Mouse (Mus musculus) stomach, embryonic 15.5 days (tissue): Measurements from ENCODE around the gene Gnb1l. TPM values are rescaled to one million over a fixed set of nuclear protein-coding genes. Genes with fewer than 3 reads are reported as not detected.

Source experiments
- ATAC-seq: fragments of 200-750 bp; cut with Nextera tagmentation; 2 replicates; pipeline ENCODE4 v1.8.0; 2017; ENCODE audit warnings: low read depth, moderate number of reproducible peaks, moderate TSS enrichment; ENCODE audit not compliant: insufficient read depth, low FRiP score
- H3K27ac ChIP-seq: fragments of 300-500 bp; sonication (generic); 2 replicates; pipeline ENCODE4 v1.5.1; 2015; ENCODE audit warnings: mild to moderate bottlenecking, inconsistent platforms
- H3K27me3 ChIP-seq: fragments of 300-500 bp; sonication (generic); replicated peaks from 2 replicates; pipeline ENCODE4 v1.6.1; 2015; ENCODE audit warnings: inconsistent platforms
- H3K36me3 ChIP-seq: fragments of 300-500 bp; sonication (generic); 2 replicates; pipeline ENCODE4 v1.6.1; 2015; ENCODE audit warnings: inconsistent platforms
- H3K4me1 ChIP-seq: fragments of 300-500 bp; sonication (generic); 2 replicates; pipeline ENCODE4 v1.6.1; 2015; ENCODE audit warnings: inconsistent platforms
- H3K4me2 ChIP-seq: fragments of 300-500 bp; sonication (generic); 2 replicates; pipeline ENCODE4 v1.6.1; 2015; ENCODE audit warnings: mild to moderate bottlenecking, inconsistent platforms
- H3K4me3 ChIP-seq: fragments of 300-500 bp; sonication (generic); replicated peaks from 2 replicates; pipeline ENCODE4 v1.5.1; 2015; ENCODE audit warnings: inconsistent platforms
- H3K9ac ChIP-seq: fragments of 300-500 bp; sonication (generic); 2 replicates; pipeline ENCODE4 v1.6.1; 2015; ENCODE audit warnings: inconsistent platforms
- H3K9me3 ChIP-seq: fragments of 300-500 bp; sonication (generic); 2 replicates; pipeline ENCODE4 v1.6.1; 2016; ENCODE audit warnings: inconsistent platforms
- WGBS: fragments of 180-500 bp; shearing (Covaris S2); methylation state at CpG from one replicate; pipeline ENCODE4 v1.1.7; 2015; 5-methylcytosine and 5-hydroxymethylcytosine counted together
- polyA plus RNA-seq: library from polyadenylated mRNA; unstranded; fragments of >200 nt; fragmentation: Nextera tagmentation; extraction: Ambion mirVana; gene quantifications from 2 replicates; pipeline ENCODE4 v1.2.1, GENCODE M21; 2015

Gene Gnb1l
- polyA plus RNA-seq, 1 experiment from 2014 or later, result 14.1 TPM

- H3K27ac ChIP-seq, result no peak overlapping the region
- H3K4me2 ChIP-seq, result no peak overlapping the region
- no peak for ATAC-seq
- 65% methylated on average over 5 of the region's 5 CpGs for WGBS
- no peak overlapping the region for H3K4me3 ChIP-seq
- no peak overlapping the region for H3K9ac ChIP-seq
- H3K4me1 ChIP-seq, result no peaks in the 10 kb centered on the region
- H3K9me3 ChIP-seq, result no peaks in the 10 kb centered on the region
- no peaks in the 10 kb centered on the region for H3K27me3 ChIP-seq
- no peaks in the 10 kb centered on the region for H3K36me3 ChIP-seq
Observed at GRCm38 (mm10) chr16:18484794-18485435, 13.6 kb upstream of the Gnb1l start.

GRCm38 (mm10) chr16:18486126-18486525 lies 12.4 kb upstream of the Gnb1l start:
- 92% methylated on average over 2 of the region's 2 CpGs for WGBS
- Histone ChIP-seq H3K4me2 (no peak overlapping the region), H3K36me3 (no peaks in the 10 kb centered on the region), H3K9me3 (no peaks in the 10 kb centered on the region), H3K4me1 (no peaks in the 10 kb centered on the region), H3K27me3 (no peaks in the 10 kb centered on the region), H3K27ac (no peak overlapping the region), H3K9ac (no peak overlapping the region), H3K4me3 (no peak overlapping the region)
- no peak for ATAC-seq

GRCm38 (mm10) chr16:18490281-18490680 lies 8.2 kb upstream of the Gnb1l start:
- 96% methylated on average over 3 of the region's 3 CpGs for WGBS
- no peak overlapping the region for H3K9ac ChIP-seq
- H3K27me3 ChIP-seq, result no peaks in the 10 kb centered on the region
- H3K4me2 ChIP-seq, result no peak overlapping the region
- no peak overlapping the region for H3K4me3 ChIP-seq
- H3K9me3 ChIP-seq, result no peaks in the 10 kb centered on the region
- H3K36me3 ChIP-seq, result no peaks in the 10 kb centered on the region
- ATAC-seq, result no peak
- no peak overlapping the region for H3K27ac ChIP-seq
- no peaks in the 10 kb centered on the region for H3K4me1 ChIP-seq

GRCm38 (mm10) chr16:18490894-18491293 lies 7.6 kb upstream of the Gnb1l start:
- 52% methylated on average over 1 of the region's 1 CpGs for WGBS
- Histone ChIP-seq H3K27me3 (no peaks in the 10 kb centered on the region), H3K4me1 (no peaks in the 10 kb centered on the region), H3K9me3 (no peaks in the 10 kb centered on the region), H3K4me3 (no peak overlapping the region), H3K36me3 (no peaks in the 10 kb centered on the region), H3K27ac (no peak overlapping the region), H3K9ac (no peak overlapping the region), H3K4me2 (no peak overlapping the region)
- ATAC-seq, result no peak

GRCm38 (mm10) chr16:18497865-18498515 lies 523 bp upstream of the Gnb1l start:
- H3K27ac ChIP-seq, result peak overlapping the region; percentile 59
- peak overlapping the region; percentile 77 for H3K4me2 ChIP-seq
- peak overlapping the region; percentile 83 for H3K4me3 ChIP-seq
- peak overlapping the region; percentile 36 for H3K9ac ChIP-seq
- no peaks in the 10 kb centered on the region for H3K9me3 ChIP-seq
- H3K4me1 ChIP-seq, result peaks cover 15% of the 10 kb centered on the region
- H3K36me3 ChIP-seq, result peaks cover 10% of the 10 kb centered on the region; the same call in 1 of the 2 replicates
- no peaks in the 10 kb centered on the region for H3K27me3 ChIP-seq
- WGBS, result 10% methylated on average over 6 of the region's 6 CpGs
- ATAC-seq, result peak; percentile 25

GRCm38 (mm10) chr16:18498996-18499395 lies 483 bp downstream of the Gnb1l start:
- Histone ChIP-seq H3K36me3 (peaks cover 10% of the 10 kb centered on the region; the same call in 1 of the 2 replicates), H3K9me3 (no peaks in the 10 kb centered on the region), H3K4me3 (peak overlapping the region; percentile 83), H3K27me3 (no peaks in the 10 kb centered on the region), H3K9ac (peak overlapping the region; percentile 67), H3K4me2 (peak overlapping the region; percentile 77), H3K4me1 (peaks cover 15% of the 10 kb centered on the region), H3K27ac (peak overlapping the region; percentile 63; the same call in 1 of the 2 replicates)
- under 1% methylated on average over 22 of the region's 24 CpGs for WGBS
- peak; percentile 53 for ATAC-seq

GRCm38 (mm10) chr16:18501531-18501930 lies 3.0 kb downstream of the Gnb1l start:
- no peak overlapping the region for H3K4me2 ChIP-seq
- 93% methylated on average over 6 of the region's 6 CpGs for WGBS
- no peak overlapping the region for H3K4me3 ChIP-seq
- no peak overlapping the region for H3K27ac ChIP-seq
- no peak overlapping the region for H3K9ac ChIP-seq
- ATAC-seq, result no peak
- H3K27me3 ChIP-seq, result no peaks in the 10 kb centered on the region
- peaks cover 10% of the 10 kb centered on the region; the same call in 1 of the 2 replicates for H3K36me3 ChIP-seq
- H3K9me3 ChIP-seq, result no peaks in the 10 kb centered on the region
- H3K4me1 ChIP-seq, result peaks cover 15% of the 10 kb centered on the region

GRCm38 (mm10) chr16:18503566-18504342 lies 5.2 kb downstream of the Gnb1l start:
- no peak overlapping the region for H3K4me3 ChIP-seq
- no peaks in the 10 kb centered on the region for H3K9me3 ChIP-seq
- H3K4me1 ChIP-seq, result peaks cover 11% of the 10 kb centered on the region
- H3K4me2 ChIP-seq, result no peak overlapping the region
- 78% methylated on average over 14 of the region's 14 CpGs for whole genome bisulfite sequencing
- ATAC-seq, result no peak
- H3K27ac ChIP-seq, result no peak overlapping the region
- peaks cover 10% of the 10 kb centered on the region; the same call in 1 of the 2 replicates for H3K36me3 ChIP-seq
- H3K9ac ChIP-seq, result no peak overlapping the region
- no peaks in the 10 kb centered on the region for H3K27me3 ChIP-seq

- no peaks in the 10 kb centered on the region for H3K27me3 ChIP-seq
- ATAC-seq, result no peak
- no peak overlapping the region for H3K4me2 ChIP-seq
- no peak overlapping the region for H3K27ac ChIP-seq
- 89% methylated on average over 3 of the region's 3 CpGs for whole genome bisulfite sequencing
- H3K9ac ChIP-seq, result no peak overlapping the region
- H3K9me3 ChIP-seq, result no peaks in the 10 kb centered on the region
- no peaks in the 10 kb centered on the region for H3K4me1 ChIP-seq
- 0 out of 2 replicates have a peak, but pooled peaks cover 2% of the 10 kb centered on the region for H3K36me3 ChIP-seq
- no peak overlapping the region for H3K4me3 ChIP-seq
Observed at GRCm38 (mm10) chr16:18506524-18507199, 8.1 kb downstream of the Gnb1l start.

- no peak for ATAC-seq
Observed at GRCm38 (mm10) chr16:18507200-18507549, 8.7 kb downstream of the Gnb1l start.

GRCm38 (mm10) chr16:18511741-18512140 lies 13.2 kb downstream of the Gnb1l start:
- H3K4me3 ChIP-seq, result no peak overlapping the region
- H3K36me3 ChIP-seq, result no peaks in the 10 kb centered on the region
- no peaks in the 10 kb centered on the region for H3K27me3 ChIP-seq
- H3K9me3 ChIP-seq, result no peaks in the 10 kb centered on the region
- H3K9ac ChIP-seq, result no peak overlapping the region
- H3K4me1 ChIP-seq, result no peaks in the 10 kb centered on the region
- H3K4me2 ChIP-seq, result no peak overlapping the region
- 80% methylated on average over 5 of the region's 5 CpGs for WGBS
- no peak overlapping the region for H3K27ac ChIP-seq
- no peak for ATAC-seq

More at GRCm38 (mm10) chr16:18507200-18507549, 8.7 kb downstream of the Gnb1l start:
- Histone ChIP-seq H3K27ac (no peak overlapping the region), H3K36me3 (no peaks in the 10 kb centered on the region), H3K4me2 (no peak overlapping the region), H3K4me3 (no peak overlapping the region), H3K4me1 (no peaks in the 10 kb centered on the region), H3K9me3 (no peaks in the 10 kb centered on the region), H3K27me3 (no peaks in the 10 kb centered on the region), H3K9ac (no peak overlapping the region)
- 32% methylated on average over 1 of the region's 1 CpGs for WGBS
